Mouse (Mus musculus) MEL (cell line): ENCODE results near the gene Apbb1. TPM values are rescaled to one million over a fixed set of nuclear protein-coding genes. Genes with fewer than 3 reads are reported as not detected.

Source experiments
- DNase-seq: peaks from one replicate; pipeline ENCODE4 v3.0.0; 2011; ENCODE audit warnings: low read depth, low spot score
- H3K27ac ChIP-seq: 2 replicates; pipeline ENCODE4 v1.5.1; 2012; ENCODE audit warnings: low read depth, mild to moderate bottlenecking, control low read depth, low read length, moderate library complexity; ENCODE audit not compliant: control insufficient read depth
- H3K27me3 ChIP-seq, 2 experiments: fragments of 150-350 bp in 1 of 2; sonication (generic) in 1 of 2; 2 replicates each; pipeline ENCODE4 v1.6.1; 2012; ENCODE audit warnings: low read length in 2 of 2, mild to moderate bottlenecking in 2 of 2, improper control_type of control experiment in 1 of 2, moderate library complexity in 1 of 2; ENCODE audit not compliant: insufficient read depth in 2 of 2, control insufficient read depth in 1 of 2
- H3K36me3 ChIP-seq, 2 experiments: 2 replicates each; pipeline ENCODE4 v1.6.1; 2012 to 2014; ENCODE audit warnings: low read length in 2 of 2, improper control_type of control experiment in 1 of 2, inconsistent platforms in 1 of 2, mild to moderate bottlenecking in 1 of 2; ENCODE audit not compliant: insufficient read depth in 2 of 2, control insufficient read depth in 1 of 2
- H3K4me1 ChIP-seq, 2 experiments: fragments of 150-350 bp in 1 of 2; sonication (generic) in 1 of 2; 2 replicates each; pipeline ENCODE4 v1.6.1; 2012; ENCODE audit warnings: low read length in 2 of 2, improper control_type of control experiment in 1 of 2, mild to moderate bottlenecking in 1 of 2; ENCODE audit not compliant: insufficient read depth in 2 of 2, control insufficient read depth in 1 of 2
- H3K4me3 ChIP-seq, 2 experiments: fragments of 150-350 bp in 1 of 2; sonication (generic) in 1 of 2; 2 replicates each; pipeline ENCODE4 v1.5.1; 2012; ENCODE audit warnings: low read depth in 2 of 2, low read length in 2 of 2, mild to moderate bottlenecking in 2 of 2, moderate library complexity in 2 of 2, control low read depth in 1 of 2, improper control_type of control experiment in 1 of 2; ENCODE audit not compliant: control insufficient read depth in 1 of 2, insufficient read depth in 1 of 2
- H3K79me2 ChIP-seq: 2 replicates; pipeline ENCODE4 v1.6.1; 2012; ENCODE audit warnings: mild to moderate bottlenecking, low read length, moderate library complexity; ENCODE audit not compliant: control insufficient read depth, poor library complexity, insufficient read depth
- H3K9ac ChIP-seq: 2 replicates; pipeline ENCODE4 v1.6.1; 2012; ENCODE audit warnings: low read depth, mild to moderate bottlenecking, control low read depth, low read length, moderate library complexity; ENCODE audit not compliant: control insufficient read depth, poor library complexity, severe bottlenecking
- H3K9me3 ChIP-seq: fragments of 150-350 bp; sonication (generic); replicated peaks from 2 replicates; pipeline ENCODE4 v1.6.1; 2012; ENCODE audit warnings: mild to moderate bottlenecking, low read length, improper control_type of control experiment, moderate library complexity; ENCODE audit not compliant: insufficient read depth
- CHD2 ChIP-seq: IDR thresholded peaks from 2 replicates; pipeline ENCODE4 v1.6.1; 2011; ENCODE audit warnings: low read length, improper control_type of control experiment
- CTCF ChIP-seq, 3 experiments: IDR thresholded peaks in 2 of 3; conservative IDR thresholded peaks in 1 of 3; 2 replicates each; pipeline ENCODE4 v1.5.1; 2011 to 2012; ENCODE audit warnings: low read length in 3 of 3, low read depth in 2 of 3, mild to moderate bottlenecking in 2 of 3, improper control_type of control experiment in 1 of 3, inconsistent platforms in 1 of 3, mixed read lengths in 1 of 3, moderate library complexity in 1 of 3; ENCODE audit not compliant: control insufficient read depth in 1 of 3, insufficient read depth in 1 of 3, poor library complexity in 1 of 3, severe bottlenecking in 1 of 3
- E2F4 ChIP-seq: IDR thresholded peaks from 2 replicates; pipeline ENCODE4 v1.6.1; 2011; ENCODE audit warnings: low read depth, low read length, improper control_type of control experiment, borderline replicate concordance
- ELF1 ChIP-seq: IDR thresholded peaks from 2 replicates; pipeline ENCODE4 v1.6.1; 2014; ENCODE audit warnings: low read depth, mild to moderate bottlenecking, inconsistent platforms, low read length, improper control_type of control experiment, moderate library complexity
- ETS1 ChIP-seq: IDR thresholded peaks from 2 replicates; pipeline ENCODE4 v1.6.1; 2012; ENCODE audit warnings: low read depth, mild to moderate bottlenecking, inconsistent platforms, low read length, improper control_type of control experiment, moderate library complexity
- GABPA ChIP-seq: IDR thresholded peaks from 2 replicates; pipeline ENCODE4 v1.6.1; 2012; ENCODE audit warnings: low read depth, mild to moderate bottlenecking, inconsistent platforms, low read length, improper control_type of control experiment, moderate library complexity
- GATA1 ChIP-seq: IDR thresholded peaks from 2 replicates; pipeline ENCODE4 v1.6.1; 2011; ENCODE audit warnings: low read depth, low read length, improper control_type of control experiment
- MAX ChIP-seq: IDR thresholded peaks from 2 replicates; pipeline ENCODE4 v1.6.1; 2011; ENCODE audit warnings: low read length, improper control_type of control experiment
- MAZ ChIP-seq: IDR thresholded peaks from 2 replicates; pipeline ENCODE4 v1.6.1; 2012; ENCODE audit warnings: low read depth, mild to moderate bottlenecking, inconsistent platforms, low read length, improper control_type of control experiment
- MYB ChIP-seq: IDR thresholded peaks from 2 replicates; pipeline ENCODE4 v1.6.1; 2011; ENCODE audit warnings: mild to moderate bottlenecking, low read depth, low read length, improper control_type of control experiment
- MYC ChIP-seq: IDR thresholded peaks from 2 replicates; pipeline ENCODE4 v1.6.1; 2011; ENCODE audit warnings: low read depth, mild to moderate bottlenecking, low read length, improper control_type of control experiment, moderate library complexity
- NELFE ChIP-seq: IDR thresholded peaks from 2 replicates; pipeline ENCODE4 v1.6.1; 2011; ENCODE audit warnings: low read depth, low read length, improper control_type of control experiment
- POLR2AphosphoS2 ChIP-seq: IDR thresholded peaks from 2 replicates; pipeline ENCODE4 v1.6.1; 2011; ENCODE audit warnings: low read length, improper control_type of control experiment
- POLR2AphosphoS5 ChIP-seq: IDR thresholded peaks from 2 replicates; pipeline ENCODE4 v1.6.1; 2012; ENCODE audit warnings: low read depth, borderline replicate concordance, mild to moderate bottlenecking, inconsistent platforms, low read length, moderate library complexity, mixed read lengths
- RAD21 ChIP-seq: IDR thresholded peaks from 2 replicates; pipeline ENCODE4 v1.6.1; 2011; ENCODE audit warnings: mild to moderate bottlenecking, low read depth, low read length, improper control_type of control experiment
- RCOR1 ChIP-seq: IDR thresholded peaks from 2 replicates; pipeline ENCODE4 v1.6.1; 2012; ENCODE audit warnings: low read depth, mild to moderate bottlenecking, inconsistent platforms, low read length, improper control_type of control experiment
- UBTF ChIP-seq: IDR thresholded peaks from 2 replicates; pipeline ENCODE4 v1.6.1; 2012; ENCODE audit warnings: low read depth, mild to moderate bottlenecking, inconsistent platforms, low read length, improper control_type of control experiment, moderate library complexity, borderline replicate concordance; ENCODE audit not compliant: insufficient read depth
- USF2 ChIP-seq, 2 experiments: IDR thresholded peaks; 2 replicates each; pipeline ENCODE4 v1.6.1; 2011 to 2012; ENCODE audit warnings: improper control_type of control experiment in 2 of 2, low read length in 2 of 2, borderline replicate concordance in 1 of 2, inconsistent platforms in 1 of 2, low read depth in 1 of 2, mild to moderate bottlenecking in 1 of 2; ENCODE audit not compliant: insufficient read depth in 1 of 2
- ZC3H11A ChIP-seq: IDR thresholded peaks from 2 replicates; pipeline ENCODE4 v1.6.1; 2012; ENCODE audit warnings: low read depth, mild to moderate bottlenecking, inconsistent platforms, low read length, improper control_type of control experiment
- ZKSCAN1 ChIP-seq: IDR thresholded peaks from 2 replicates; pipeline ENCODE4 v1.6.1; 2012; ENCODE audit warnings: low read depth, mild to moderate bottlenecking, inconsistent platforms, low read length, improper control_type of control experiment, moderate library complexity
- ZNF384 ChIP-seq: IDR thresholded peaks from 2 replicates; pipeline ENCODE4 v1.6.1; 2012; ENCODE audit warnings: low read depth, mild to moderate bottlenecking, inconsistent platforms, low read length, improper control_type of control experiment
- polyA plus RNA-seq, 2 experiments: library from polyadenylated mRNA; stranded (reverse) in 1 of 2; unstranded in 1 of 2; fragments of >175 nt in 1 of 2; fragments of >200 nt in 1 of 2; gene quantifications; 2 replicates each; pipeline versions ENCODE4 v1.2.1 to v1.2.4; 2012; ENCODE audit warnings: low replicate concordance in 2 of 2, low read depth in 1 of 2; ENCODE audit not compliant: insufficient read length in 2 of 2, insufficient read depth in 1 of 2, missing spikeins in 1 of 2
- total RNA-seq: library from RNA; depleted of rRNA; stranded (reverse); fragments of 300-350 nt; gene quantifications from 2 replicates; pipeline ENCODE4 v1.2.3, GENCODE M21; 2012

Gene Apbb1
- total and polyA plus RNA-seq, 3 experiments: 0.13 TPM; not detected in 2

DNA sequence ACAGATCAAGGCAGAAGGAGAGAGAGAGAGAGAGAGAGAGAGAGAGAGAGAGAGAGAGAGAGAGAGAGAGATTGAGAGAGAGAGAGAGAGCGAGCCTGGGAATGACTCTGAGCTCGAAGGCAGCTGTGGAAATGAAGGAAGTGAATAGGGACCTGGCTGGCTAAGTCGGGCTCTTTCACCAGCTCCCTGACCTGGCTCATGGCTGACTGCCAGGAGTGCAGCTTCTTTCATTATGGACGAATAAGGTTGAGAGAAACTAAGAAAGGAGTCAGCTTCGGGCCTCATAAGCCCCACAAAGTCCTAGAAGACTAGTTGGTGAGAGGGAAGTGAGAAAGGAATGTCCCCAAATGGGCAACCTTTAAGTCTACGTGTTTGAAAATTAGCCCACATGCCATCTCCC lies 61.3 kb downstream of the Apbb1 start:
- H3K4me3 ChIP-seq: no peak overlapping the region
- no peaks in the 10 kb centered on the region for H3K9me3 ChIP-seq
- DNase-seq: peak; percentile 11
- peaks cover 0 to 8% of the 10 kb centered on the region in 2 experiments; a peak in 3 of 4 replicates for H3K27me3 ChIP-seq
- H3K79me2 ChIP-seq: no peaks in the 10 kb centered on the region
- no peak overlapping the region for H3K27ac ChIP-seq
- H3K4me1 ChIP-seq: no peaks in the 10 kb centered on the region
- no peaks in the 10 kb centered on the region for H3K36me3 ChIP-seq
- no peak overlapping the region for H3K9ac ChIP-seq
- TF ChIP-seq ZC3H11A: no peak
- TF ChIP-seq MAZ: no peak
- TF ChIP-seq MYB: no peak
- TF ChIP-seq ETS1: no peak
- no peak for TF ChIP-seq ZNF384
- TF ChIP-seq USF2 (IDR thresholded peaks at IDR 0.05; ENCODE audit: borderline replicate concordance in 1 of 2, insufficient read depth in 1 of 2, low read depth in 1 of 2, low read length in 2 of 2): no peak
- TF ChIP-seq E2F4: no peak
- no peak for TF ChIP-seq POLR2AphosphoS2
- TF ChIP-seq ELF1: no peak
- TF ChIP-seq RAD21: no peak
- TF ChIP-seq UBTF: no peak
- TF ChIP-seq NELFE: no peak
- TF ChIP-seq GABPA: no peak
- TF ChIP-seq MYC: no peak
- no peak for TF ChIP-seq MAX
- no peak for TF ChIP-seq RCOR1
- TF ChIP-seq CTCF (IDR thresholded peaks at IDR 0.05 in 2 of 3, conservative IDR thresholded peaks at IDR 0.05 in 1 of 3; ENCODE audit: control insufficient read depth in 1 of 3, insufficient read depth in 1 of 3, low read depth in 2 of 3, low read length in 3 of 3, poor library complexity in 1 of 3, severe bottlenecking in 1 of 3): no peak
- TF ChIP-seq GATA1: no peak
- no peak for TF ChIP-seq CHD2

DNA sequence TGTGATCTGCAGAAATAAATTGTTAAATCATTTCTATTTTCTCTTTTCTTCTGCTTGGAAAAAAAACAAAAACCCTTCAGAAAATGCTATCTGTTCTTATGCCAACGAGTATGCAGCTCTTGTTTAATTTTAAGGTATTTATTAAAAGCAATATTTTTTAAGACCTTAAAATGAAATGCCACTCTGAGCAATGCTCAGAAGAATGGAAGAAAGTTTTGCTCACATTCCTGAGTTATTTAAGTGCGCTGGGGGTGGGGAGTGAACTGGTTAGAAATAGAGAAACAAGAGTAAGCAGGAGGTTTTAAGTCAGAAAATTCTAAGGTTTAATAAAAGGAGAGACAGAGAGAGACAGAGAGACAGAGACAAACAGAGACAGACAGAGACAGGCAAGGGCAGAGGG lies 61.7 kb downstream of the Apbb1 start:
- no peaks in the 10 kb centered on the region for H3K36me3 ChIP-seq
- H3K27me3 ChIP-seq: peaks cover 0 to 8% of the 10 kb centered on the region in 2 experiments; a peak in 3 of 4 replicates
- H3K4me1 ChIP-seq: no peaks in the 10 kb centered on the region
- no peak overlapping the region for H3K9ac ChIP-seq
- H3K4me3 ChIP-seq: no peak overlapping the region
- H3K9me3 ChIP-seq: no peaks in the 10 kb centered on the region
- TF ChIP-seq POLR2AphosphoS5: no peak
- no peak for TF ChIP-seq ZKSCAN1
- TF ChIP-seq, all 39 proteins: peak for 0
- Histone ChIP-seq H3K27ac (no peak overlapping the region), H3K79me2 (no peaks in the 10 kb centered on the region)
- DNase-seq: no peak
